Mouse (Mus musculus): ENCODE measurements at regions not wholly inside any gene's neighbourhood (a gene's known extent, or its start where the extent isn't known, plus 50 kb on each side); places are given as distances from the start of the nearest gene placed in this dataset.

- no peak for ATAC-seq (ENCODE audit: extremely low read depth, insufficient number of reproducible peaks, low FRiP score, poor library complexity, severe bottlenecking)
- Histone ChIP-seq H3K9me3 (replicated peaks) (peaks cover 2% of the 10 kb centered on the region; the same call in 1 of the 2 replicates), H3K4me3 (ENCODE audit: low read depth, low read length) (no peak overlapping the region), H3K36me3 (replicated peaks) (no peaks in the 10 kb centered on the region), H3K4me1 (ENCODE audit: insufficient read depth, low read depth, low read length) (peaks cover 10% of the 10 kb centered on the region), H3K27me3 (ENCODE audit: insufficient read depth, low read length) (peaks cover 3% of the 10 kb centered on the region; the same call in 1 of the 2 replicates)
- TF ChIP-seq TAL1 (conservative IDR thresholded peaks at IDR 0.05; ENCODE audit: low read depth, low read length), result no peak
- TF ChIP-seq POLR2AphosphoS5 (IDR thresholded peaks at IDR 0.05; ENCODE audit: insufficient replicate concordance, low read depth, low read length), result no peak
- no peak for TF ChIP-seq GATA2 (IDR thresholded peaks at IDR 0.05; ENCODE audit: borderline replicate concordance, low read depth, low read length)
- no peak for TF ChIP-seq CTCF (IDR thresholded peaks at IDR 0.05; ENCODE audit: low read depth, low read length)
- TF ChIP-seq GATA1 (IDR thresholded peaks at IDR 0.05; ENCODE audit: borderline replicate concordance, low read length), result no peak
- DNase-seq (ENCODE audit: low spot score), result no peak
Observed at GRCm38 (mm10) chr4:150721619-150722283, 69.8 kb upstream of the Slc45a1 start.

GRCm38 (mm10) chr4:150717866-150718265 lies 65.9 kb upstream of the Slc45a1 start:
- H3K4me3 ChIP-seq (ENCODE audit: low read depth, low read length), result peak overlapping the region; percentile 38; the same call in 1 of the 2 replicates
- peaks cover 3% of the 10 kb centered on the region; the same call in 1 of the 2 replicates for H3K27me3 ChIP-seq (ENCODE audit: insufficient read depth, low read length)
- no peak for DNase-seq (ENCODE audit: low spot score)
- TF ChIP-seq GATA1 (IDR thresholded peaks at IDR 0.05; ENCODE audit: borderline replicate concordance, low read length) (no peak), CTCF (IDR thresholded peaks at IDR 0.05; ENCODE audit: low read depth, low read length) (no peak), GATA2 (IDR thresholded peaks at IDR 0.05; ENCODE audit: borderline replicate concordance, low read depth, low read length) (no peak)
- H3K4me1 ChIP-seq (ENCODE audit: insufficient read depth, low read depth, low read length), result peaks cover 9% of the 10 kb centered on the region
- H3K9me3 ChIP-seq (replicated peaks), result no peaks in the 10 kb centered on the region
- H3K36me3 ChIP-seq (replicated peaks), result no peaks in the 10 kb centered on the region
- no peak for ATAC-seq (ENCODE audit: extremely low read depth, insufficient number of reproducible peaks, low FRiP score, poor library complexity, severe bottlenecking)

- ATAC-seq (ENCODE audit: extremely low read depth, insufficient number of reproducible peaks, low FRiP score, poor library complexity, severe bottlenecking), result no peak
- Histone ChIP-seq H3K4me1 (ENCODE audit: insufficient read depth, low read depth, low read length) (peaks cover 2% of the 10 kb centered on the region; the same call in 1 of the 2 replicates), H3K9me3 (replicated peaks) (no peaks in the 10 kb centered on the region), H3K36me3 (replicated peaks) (no peaks in the 10 kb centered on the region), H3K27me3 (ENCODE audit: insufficient read depth, low read length) (peaks cover 3% of the 10 kb centered on the region; the same call in 1 of the 2 replicates), H3K4me3 (ENCODE audit: low read depth, low read length) (no peak overlapping the region)
- DNase-seq (ENCODE audit: low spot score), result no peak
- TF ChIP-seq POLR2AphosphoS5 (IDR thresholded peaks at IDR 0.05; ENCODE audit: insufficient replicate concordance, low read depth, low read length) (no peak), GATA2 (IDR thresholded peaks at IDR 0.05; ENCODE audit: borderline replicate concordance, low read depth, low read length) (no peak), CTCF (IDR thresholded peaks at IDR 0.05; ENCODE audit: low read depth, low read length) (no peak), TAL1 (conservative IDR thresholded peaks at IDR 0.05; ENCODE audit: low read depth, low read length) (no peak), GATA1 (IDR thresholded peaks at IDR 0.05; ENCODE audit: borderline replicate concordance, low read length) (no peak)
Observed at GRCm38 (mm10) chr4:150715051-150715450, 63.1 kb upstream of the Slc45a1 start.

GRCm38 (mm10) chr4:150713291-150713690 lies 61.3 kb upstream of the Slc45a1 start:
- Histone ChIP-seq H3K4me1 (ENCODE audit: insufficient read depth, low read depth, low read length) (peaks cover 2% of the 10 kb centered on the region; the same call in 1 of the 2 replicates), H3K9me3 (replicated peaks) (no peaks in the 10 kb centered on the region), H3K27me3 (ENCODE audit: insufficient read depth, low read length) (peaks cover 8% of the 10 kb centered on the region; the same call in 1 of the 2 replicates), H3K4me3 (ENCODE audit: low read depth, low read length) (no peak overlapping the region), H3K36me3 (replicated peaks) (no peaks in the 10 kb centered on the region)
- ATAC-seq (ENCODE audit: extremely low read depth, insufficient number of reproducible peaks, low FRiP score, poor library complexity, severe bottlenecking) (no peak), DNase-seq (ENCODE audit: low spot score) (no peak)
- TF ChIP-seq GATA2 (IDR thresholded peaks at IDR 0.05; ENCODE audit: borderline replicate concordance, low read depth, low read length) (no peak), GATA1 (IDR thresholded peaks at IDR 0.05; ENCODE audit: borderline replicate concordance, low read length) (no peak), CTCF (IDR thresholded peaks at IDR 0.05; ENCODE audit: low read depth, low read length) (no peak), TAL1 (conservative IDR thresholded peaks at IDR 0.05; ENCODE audit: low read depth, low read length) (no peak), POLR2AphosphoS5 (IDR thresholded peaks at IDR 0.05; ENCODE audit: insufficient replicate concordance, low read depth, low read length) (no peak)

- 0 out of 2 replicates have a peak, but pooled peaks cover 2% of the 10 kb centered on the region for H3K4me1 ChIP-seq (ENCODE audit: insufficient read depth, low read depth, low read length)
- no peaks in the 10 kb centered on the region for H3K36me3 ChIP-seq (replicated peaks)
- no peaks in the 10 kb centered on the region for H3K9me3 ChIP-seq (replicated peaks)
- ATAC-seq (ENCODE audit: extremely low read depth, insufficient number of reproducible peaks, low FRiP score, poor library complexity, severe bottlenecking) (no peak), DNase-seq (ENCODE audit: low spot score) (no peak)
- H3K4me3 ChIP-seq (ENCODE audit: low read depth, low read length), result no peak overlapping the region
- H3K27me3 ChIP-seq (ENCODE audit: insufficient read depth, low read length), result peaks cover 11% of the 10 kb centered on the region; the same call in 1 of the 2 replicates
- TF ChIP-seq GATA2 (IDR thresholded peaks at IDR 0.05; ENCODE audit: borderline replicate concordance, low read depth, low read length), result no peak
- TF ChIP-seq TAL1 (conservative IDR thresholded peaks at IDR 0.05; ENCODE audit: low read depth, low read length), result no peak
- TF ChIP-seq CTCF (IDR thresholded peaks at IDR 0.05; ENCODE audit: low read depth, low read length), result no peak
- no peak for TF ChIP-seq POLR2AphosphoS5 (IDR thresholded peaks at IDR 0.05; ENCODE audit: insufficient replicate concordance, low read depth, low read length)
- TF ChIP-seq GATA1 (IDR thresholded peaks at IDR 0.05; ENCODE audit: borderline replicate concordance, low read length), result no peak
Observed at GRCm38 (mm10) chr4:150712856-150713255, 60.9 kb upstream of the Slc45a1 start.

DNA sequence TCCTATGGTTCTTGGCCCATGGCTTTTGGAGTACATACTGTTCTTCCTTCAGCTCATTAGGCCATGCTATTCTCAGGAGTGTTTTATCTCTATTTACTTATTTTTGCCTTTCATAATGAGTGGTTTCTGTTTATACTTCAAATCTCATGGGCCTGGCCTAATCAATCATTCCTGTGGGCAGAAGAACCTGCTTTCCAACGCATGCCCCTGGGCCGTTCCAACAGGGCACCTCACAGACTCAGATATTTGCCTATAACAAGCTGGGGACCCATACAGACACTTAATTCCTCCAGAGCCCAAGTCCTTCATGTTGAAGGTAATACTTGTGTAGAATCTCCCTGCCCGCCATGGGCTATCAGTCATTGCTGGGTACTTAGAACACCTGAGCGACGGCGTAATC lies 59.7 kb upstream of the Slc45a1 start:
- TF ChIP-seq GATA1 (IDR thresholded peaks at IDR 0.05; ENCODE audit: borderline replicate concordance, low read length) (no peak), TAL1 (conservative IDR thresholded peaks at IDR 0.05; ENCODE audit: low read depth, low read length) (no peak), POLR2AphosphoS5 (IDR thresholded peaks at IDR 0.05; ENCODE audit: insufficient replicate concordance, low read depth, low read length) (no peak), GATA2 (IDR thresholded peaks at IDR 0.05; ENCODE audit: borderline replicate concordance, low read depth, low read length) (no peak), CTCF (IDR thresholded peaks at IDR 0.05; ENCODE audit: low read depth, low read length) (no peak)

More for the DNA sequence above, 59.7 kb upstream of the Slc45a1 start:
- Histone ChIP-seq H3K4me1 (ENCODE audit: insufficient read depth, low read depth, low read length) (0 out of 2 replicates have a peak, but pooled peaks cover 7% of the 10 kb centered on the region), H3K27me3 (ENCODE audit: insufficient read depth, low read length) (peaks cover 16% of the 10 kb centered on the region; the same call in 1 of the 2 replicates), H3K9me3 (replicated peaks) (no peaks in the 10 kb centered on the region), H3K36me3 (replicated peaks) (no peaks in the 10 kb centered on the region), H3K4me3 (ENCODE audit: low read depth, low read length) (no peak overlapping the region)
- ATAC-seq (ENCODE audit: extremely low read depth, insufficient number of reproducible peaks, low FRiP score, poor library complexity, severe bottlenecking) (no peak), DNase-seq (ENCODE audit: low spot score) (no peak)
